Mouse (Mus musculus) ES-Bruce4 (cell line): ENCODE results near the gene Map4k1.

Experiments
- CTCF ChIP-seq: IDR thresholded peaks from one replicate; pipeline ENCODE4 v1.8.1; 2011; ENCODE audit warnings: low read depth, low read length
- EP300 ChIP-seq: IDR thresholded peaks from 2 replicates; pipeline ENCODE4 v1.6.1; 2011; ENCODE audit warnings: low read depth, low read length; ENCODE audit not compliant: insufficient read depth
- POLR2A ChIP-seq: IDR thresholded peaks from one replicate; pipeline ENCODE4 v1.8.1; 2011; ENCODE audit warnings: low read length; ENCODE audit not compliant: insufficient read depth

GRCm38 (mm10) chr7:28951764-28952163 is 30.1 kb upstream of the Map4k1 start:
- TF ChIP-seq CTCF (no peak), POLR2A (no peak), EP300 (no peak)
